Mouse (Mus musculus): ENCODE data around the gene AA467197.

- no peak for TF ChIP-seq CTCF (IDR thresholded peaks at IDR 0.05; ENCODE audit: low read depth)
- TF ChIP-seq EP300 (IDR thresholded peaks at IDR 0.05; ENCODE audit: low read depth): no peak
These were observed 46.9 kb downstream of the AA467197 start for GRCm38 (mm10) chr2:122683641-122684040.

Measured in heart, postnatal 0 days (tissue).